Mouse (Mus musculus) lung, adult 2 months (tissue): ENCODE results near the gene Pgd.

ENCODE experiments used
- CTCF ChIP-seq: fragments of 200-500 bp; IDR thresholded peaks from 2 replicates; pipeline ENCODE4 v1.5.1; 2011; ENCODE audit warnings: mild to moderate bottlenecking, low read length, control low read depth; ENCODE audit not compliant: insufficient read depth
- POLR2A ChIP-seq: fragments of 200-500 bp; IDR thresholded peaks from 2 replicates; pipeline ENCODE4 v1.6.1; 2011; ENCODE audit warnings: low read depth, mild to moderate bottlenecking, control low read depth, low read length, borderline replicate concordance; ENCODE audit errors: extremely low read depth

DNA sequence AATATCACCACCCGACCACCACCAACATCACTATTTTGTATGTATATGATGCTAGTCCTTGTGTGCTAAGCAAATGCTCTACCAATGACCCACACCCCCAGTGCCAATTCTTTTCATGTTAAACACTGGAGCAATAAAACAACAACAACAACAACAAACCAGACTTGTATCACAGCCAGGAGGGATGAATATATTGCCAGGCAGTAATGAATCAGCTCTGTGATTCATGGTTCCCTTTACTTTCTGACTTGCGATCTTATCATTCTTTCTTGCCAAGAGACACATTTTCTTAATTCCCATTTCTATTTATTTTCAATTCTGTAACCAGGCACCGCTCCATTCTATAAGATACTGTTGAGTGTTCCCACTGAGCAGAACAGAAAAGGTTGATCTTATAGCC, 65.1 kb downstream of the Pgd start:
- no peak for TF ChIP-seq CTCF
- no peak for TF ChIP-seq POLR2A
